Mouse (Mus musculus) MEL (cell line): ENCODE data around the gene Nfix.

Source experiments
- POLR2AphosphoS2 ChIP-seq: IDR thresholded peaks from 2 replicates; pipeline ENCODE4 v1.6.1; 2011; ENCODE audit warnings: low read length, improper control_type of control experiment
- POLR2AphosphoS5 ChIP-seq: IDR thresholded peaks from 2 replicates; pipeline ENCODE4 v1.6.1; 2012; ENCODE audit warnings: low read depth, borderline replicate concordance, mild to moderate bottlenecking, inconsistent platforms, low read length, moderate library complexity, mixed read lengths
- ZKSCAN1 ChIP-seq: IDR thresholded peaks from 2 replicates; pipeline ENCODE4 v1.6.1; 2012; ENCODE audit warnings: low read depth, mild to moderate bottlenecking, inconsistent platforms, low read length, improper control_type of control experiment, moderate library complexity

GRCm38 (mm10) chr8:84699861-84700322 lies 100.3 kb downstream of the Nfix start:
- TF ChIP-seq ZKSCAN1, result no peak
- TF ChIP-seq POLR2AphosphoS5, result no peak
- TF ChIP-seq POLR2AphosphoS2, result no peak; the same call in 1 of the 2 replicates
